Mouse (Mus musculus) spleen, postnatal 0 days (tissue): ENCODE measurements around the gene Cmtm2b. TPM values are rescaled to one million over a fixed set of nuclear protein-coding genes. Genes with fewer than 3 reads are reported as not detected.

Source experiments
- polyA plus RNA-seq: library from polyadenylated mRNA; unstranded; fragments of >200 nt; fragmentation: Nextera tagmentation; extraction: Ambion mirVana; gene quantifications from 2 replicates; pipeline ENCODE4 v1.2.1, GENCODE M21; 2015

The Cmtm2b gene
- not detected in 2 replicates for polyA plus RNA-seq

GRCm38 (mm10) chr8:104321930-104322329 lies at the start of gene Cmtm2b:
Gene Cmtm2b, plus strand, starts transcription at chr8:104322230.

DNA sequence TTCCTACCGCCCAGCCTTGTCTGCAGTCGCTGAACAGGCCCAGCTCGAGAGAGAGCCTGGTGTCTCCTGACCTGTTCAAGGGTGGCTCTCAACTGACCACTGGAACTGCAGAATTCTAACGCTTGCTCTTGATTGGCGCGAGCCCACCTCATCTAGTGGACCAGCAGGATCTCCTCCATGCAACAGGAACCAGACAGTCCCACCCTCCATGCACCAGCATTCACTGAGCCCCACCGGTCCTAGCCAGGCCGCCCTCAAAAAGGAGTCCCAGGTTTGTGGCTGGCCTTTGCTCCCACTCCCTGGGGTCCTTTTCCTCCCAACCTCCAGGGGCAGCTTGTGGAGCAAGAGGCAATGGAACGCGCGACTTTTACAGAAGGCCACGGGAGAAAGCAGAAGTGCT lies 28.9 kb upstream of the Cmtm2b start, which contains the start of gene Cmtm2a:
Cmtm2a (minus strand) TSS at position 101 of the 400 bp plus-strand sequence.

GRCm38 (mm10) chr8:104309441-104310155 lies 12.4 kb upstream of the Cmtm2b start, which contains the start of the genes Gm45711 and Cmtm1:
Gene Gm45711, minus strand, starts transcription at chr8:104310081.
Gene Cmtm1, minus strand, starts transcription at chr8:104310145.

DNA sequence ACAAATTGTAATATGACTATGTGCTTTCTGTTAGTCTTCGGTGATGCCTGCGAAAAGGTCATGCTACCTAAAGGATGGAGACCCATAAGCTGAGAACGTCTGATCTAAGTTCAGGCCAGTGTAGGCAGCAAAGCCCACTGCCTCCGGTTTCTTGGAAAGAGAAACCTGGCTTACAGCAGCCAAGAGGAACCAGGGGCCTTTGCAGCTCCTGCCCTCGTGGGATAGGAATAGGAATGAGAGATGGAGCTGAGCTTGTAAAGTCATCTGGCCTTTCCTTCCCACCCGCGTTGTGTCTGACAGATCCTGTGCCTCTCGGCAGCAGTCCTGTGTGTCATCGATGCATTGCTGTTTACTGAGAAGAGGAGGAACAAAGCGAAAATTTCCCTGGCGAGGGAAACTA lies 763 bp upstream of the Cmtm2b start, which contains the start of gene Gm11020:
Gm11020 (plus strand) TSS at position 301 of the 400 bp plus-strand sequence.

DNA sequence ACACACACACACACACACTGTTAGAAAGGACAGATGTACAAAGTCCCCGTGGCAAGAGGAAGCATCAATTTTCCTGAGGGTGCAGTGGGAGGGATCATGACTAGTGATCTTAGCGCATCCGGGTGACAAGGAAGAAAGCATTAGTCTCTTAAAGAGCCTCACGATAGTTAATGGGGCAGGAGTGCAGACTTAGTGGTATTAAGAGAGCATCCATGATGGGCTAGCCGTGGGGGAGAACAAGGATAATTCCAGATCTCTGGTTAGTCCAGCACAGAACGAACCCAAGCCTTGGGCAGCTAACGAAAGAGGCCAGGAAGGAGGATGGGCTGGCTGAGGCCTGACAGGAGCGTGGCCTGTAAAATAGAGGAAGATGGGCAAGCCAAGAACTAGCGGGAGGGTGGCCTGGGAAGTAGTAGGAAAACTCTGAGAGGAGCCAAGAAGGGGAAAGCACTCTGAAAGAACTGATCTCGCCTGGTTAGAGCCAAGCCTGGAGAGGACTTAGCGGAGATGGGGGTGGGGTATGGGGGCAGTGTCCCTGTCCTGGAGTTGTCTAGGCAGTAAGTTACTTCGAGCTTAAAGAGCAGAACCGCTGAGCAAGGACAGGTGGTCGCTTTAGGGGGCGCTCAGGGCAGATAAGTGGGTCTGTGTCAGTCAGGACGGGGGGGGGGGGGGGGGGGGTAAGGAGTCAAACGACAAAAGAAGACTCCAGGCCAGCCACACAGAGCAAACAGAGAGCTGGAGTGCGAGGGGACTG lies 17.4 kb downstream of the Cmtm2b start, which contains the start of gene Cmtm3:
Cmtm3 (plus strand) TSS at position 182 of the 754 bp plus-strand sequence.

Other genes starting within 250 kb of the Cmtm2b start
- gene Cdh5, start 220.6 kb upstream of the Cmtm2b start, polyA plus RNA-seq, result 16.3 and 20.6 TPM in 2 replicates
- 0.35 and 0.40 TPM in 2 replicates for gene Bean1, start 151.8 kb upstream of the Cmtm2b start, polyA plus RNA-seq
- 15.1 and 20.3 TPM in 2 replicates for gene Tk2, start 73.7 kb upstream of the Cmtm2b start, polyA plus RNA-seq
- 40.6 and 41.4 TPM in 2 replicates for gene Cklf, start 71.4 kb upstream of the Cmtm2b start, polyA plus RNA-seq
- gene Cmtm2a, start 29.0 kb upstream of the Cmtm2b start, polyA plus RNA-seq, result not detected in 2 replicates
- not detected in 2 replicates for gene Gm45711, start 12.1 kb upstream of the Cmtm2b start, polyA plus RNA-seq
- not detected in 2 replicates for gene Cmtm1, start 12.1 kb upstream of the Cmtm2b start, polyA plus RNA-seq
- gene Gm11020, start 663 bp upstream of the Cmtm2b start, polyA plus RNA-seq, result not detected in 2 replicates
- 44.0 and 60.1 TPM in 2 replicates for gene Cmtm3, start 17.2 kb downstream of the Cmtm2b start, polyA plus RNA-seq
- gene Cmtm4, start 73.6 kb downstream of the Cmtm2b start, polyA plus RNA-seq, result 0.83 and 1.1 TPM in 2 replicates
- 18.4 and 21.2 TPM in 2 replicates for gene Dync1li2, start 120.8 kb downstream of the Cmtm2b start, polyA plus RNA-seq
- gene Terb1, start 187.7 kb downstream of the Cmtm2b start, polyA plus RNA-seq, result 0.05 and 0.06 TPM in 2 replicates
- 40.8 and 41.6 TPM in 2 replicates for gene Nae1, start 212.4 kb downstream of the Cmtm2b start, polyA plus RNA-seq
- gene Car7, start 212.5 kb downstream of the Cmtm2b start, polyA plus RNA-seq, result 1.2 and 1.7 TPM in 2 replicates